26 mouse cellular contexts compared by ENCODE assay signal in the genomic region with DNA sequence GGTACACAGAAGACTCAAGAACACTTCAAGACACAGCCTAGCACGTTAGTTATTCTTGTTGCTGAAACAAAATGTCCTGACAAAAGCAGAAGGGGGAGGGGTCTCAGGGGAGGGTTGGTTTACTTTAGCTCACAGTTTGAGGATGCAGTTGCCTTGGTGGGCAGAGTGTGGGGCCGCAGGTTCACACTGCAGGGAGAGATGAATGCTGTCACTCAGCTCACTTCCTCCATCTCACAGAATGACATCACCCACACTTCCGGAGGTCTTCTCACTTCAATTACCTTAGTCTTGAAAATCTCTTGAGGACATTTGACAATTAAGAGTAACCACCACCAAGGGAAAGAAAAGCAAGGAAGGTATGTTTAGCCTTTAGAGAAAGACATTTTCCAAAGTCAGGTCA.
DNase-seq lines count a peak whose midpoint lies in the region; ATAC-seq and TF ChIP-seq lines count a peak whose summit lies in the region.
"Had no signal": no experiment of that assay in that cellular context is flagged by ENCODE, and none has a peak within 500 bp of the region (broad histone marks: within the 10 kb centered on the region; RNA-seq: fewer than 3 reads in every experiment).

No protein-coding gene starts in this region.

- WGBS in heart, adult 2 months = 40% methylated on average over 3 of the region's 3 CpGs
- 58% methylated on average over 3 of the region's 3 CpGs for WGBS in heart, postnatal 0 days
- 72% methylated on average over 3 of the region's 3 CpGs for WGBS in heart, embryonic 12.5 days

- H3K4me3 ChIP-seq in heart, adult 2 months = no peak overlapping the region
- H3K4me3 ChIP-seq in heart, postnatal 0 days (ENCODE audit: low read depth, low read length) = no peak overlapping the region
- no peak overlapping the region for H3K4me3 ChIP-seq in heart, embryonic 12.5 days
- H3K4me3 ChIP-seq: embryonic facial prominence, embryonic 13.5 days; erythroblast, embryonic 14.5 days; forebrain, embryonic 12.5 days; forebrain, embryonic 15.5 days; hindbrain, embryonic 10.5 days; hindbrain, embryonic 13.5 days; intestine, embryonic 15.5 days had no signal

- TF ChIP-seq EP300 in heart, adult 2 months (IDR thresholded peaks at IDR 0.05; ENCODE audit: insufficient read depth, low read depth, low read length) = no peak
- no peak for TF ChIP-seq EP300 in heart, postnatal 0 days (IDR thresholded peaks at IDR 0.05; ENCODE audit: low read depth)

- intact Hi-C loops in heart, adult 2 months (cut with DNase I) = loop anchor here (2.0 to 10.0 kb wide), 3 partner anchors 33 to 157 kb away; no protein-coding TSS in a partner anchor
- intact Hi-C loops in heart, postnatal 14 days (cut with DNase I) = no loop called here

- peaks cover 14% of the 10 kb centered on the region for H3K4me1 ChIP-seq in heart, adult 2 months (ENCODE audit: control insufficient read depth, insufficient read depth, low read length)
- peaks cover 25% of the 10 kb centered on the region for H3K4me1 ChIP-seq in heart, postnatal 0 days (ENCODE audit: control insufficient read depth, insufficient read depth)
- peaks cover 49% of the 10 kb centered on the region for H3K4me1 ChIP-seq in heart, embryonic 12.5 days (replicated peaks)

- H3K36me3 ChIP-seq in heart, adult 2 months (ENCODE audit: control insufficient read depth, insufficient read depth, low read length) = peaks cover 22% of the 10 kb centered on the region
- peaks cover 86% of the 10 kb centered on the region for H3K36me3 ChIP-seq in heart, postnatal 0 days (replicated peaks; ENCODE audit: control insufficient read depth, insufficient read depth, low read length)
- peaks cover 89% of the 10 kb centered on the region for H3K36me3 ChIP-seq in heart, embryonic 12.5 days
- no peaks in the 10 kb centered on the region for H3K36me3 ChIP-seq in splenic B cell, adult 2 months (ENCODE audit: control insufficient read depth, insufficient read depth, low read length, poor library complexity, severe bottlenecking)

- H3K27me3 ChIP-seq in heart, adult 2 months (ENCODE audit: control insufficient read depth, insufficient read depth, low read length) = no peaks in the 10 kb centered on the region
- no peaks in the 10 kb centered on the region for H3K27me3 ChIP-seq in heart, postnatal 0 days (ENCODE audit: control insufficient read depth, insufficient read depth, low read length)
- no peaks in the 10 kb centered on the region for H3K27me3 ChIP-seq in heart, embryonic 12.5 days (replicated peaks)
- H3K27me3 ChIP-seq in splenic B cell, adult 2 months (ENCODE audit: control insufficient read depth, insufficient read depth, low read length, poor library complexity, severe bottlenecking) = no peaks in the 10 kb centered on the region
- H3K27me3 ChIP-seq: embryonic facial prominence, embryonic 13.5 days; forebrain, embryonic 12.5 days; forebrain, embryonic 15.5 days; hindbrain, embryonic 13.5 days; intestine, embryonic 15.5 days had no signal

- no peak for ATAC-seq in heart, postnatal 0 days (ENCODE audit: insufficient read depth, low read depth)
- no peak for ATAC-seq in heart, embryonic 12.5 days (ENCODE audit: insufficient number of reproducible peaks, low FRiP score)
- ATAC-seq: activated CD4-positive, CD25-positive, alpha-beta regulatory T cell, adult 4 months; forebrain, embryonic 15.5 days; hindbrain, embryonic 16.5 days; intestine, embryonic 15.5 days had no signal

- no peak for TF ChIP-seq CTCF in heart, adult 2 months (IDR thresholded peaks at IDR 0.05)
- TF ChIP-seq CTCF in heart, postnatal 0 days (IDR thresholded peaks at IDR 0.05; ENCODE audit: low read depth) = no peak

- DNase-seq in heart, adult 2 months = no peak
- no peak for DNase-seq in heart, postnatal 14 days
- no peak for DNase-seq in heart, postnatal 0 days (ENCODE audit: low spot score)
- peak; percentile 22 for DNase-seq in T-cell, adult 2 months (ENCODE audit: low spot score)
- DNase-seq in splenic B cell, adult 2 months (ENCODE audit: low read depth, low spot score) = peak; percentile 6
- no peak for DNase-seq in lung, postnatal 4 days
- DNase-seq: adrenal gland, postnatal 14 days; B cell, adult 2 months; cerebellum, adult 11 months; cerebellum, adult 2 months; cerebellum, adult 9-11 months; cerebellum, postnatal 25 days; gastrocnemius, postnatal 25 days; heart, postnatal 36 days; kidney, adult 11 months; kidney, adult 8-10 months had no signal

- no peak overlapping the region for H3K9ac ChIP-seq in heart, adult 2 months (ENCODE audit: low read depth, low read length)
- no peak overlapping the region for H3K9ac ChIP-seq in heart, postnatal 0 days (replicated peaks; ENCODE audit: low read depth, low read length)
- H3K9ac ChIP-seq in heart, embryonic 12.5 days = no peak overlapping the region
- H3K9ac ChIP-seq: embryonic facial prominence, embryonic 13.5 days; forebrain, embryonic 12.5 days; forebrain, embryonic 15.5 days; hindbrain, embryonic 13.5 days; intestine, embryonic 15.5 days had no signal

- no peak overlapping the region for H3K4me2 ChIP-seq in heart, postnatal 0 days (ENCODE audit: low read depth, low read length)
- H3K4me2 ChIP-seq in heart, embryonic 12.5 days = no peak overlapping the region
- H3K4me2 ChIP-seq: embryonic facial prominence, embryonic 13.5 days; forebrain, embryonic 12.5 days; forebrain, embryonic 15.5 days; hindbrain, embryonic 13.5 days; intestine, embryonic 15.5 days had no signal

- no peak for TF ChIP-seq POLR2A in heart, adult 2 months (IDR thresholded peaks at IDR 0.05; ENCODE audit: insufficient read depth, low read depth, low read length)

- no peaks in the 10 kb centered on the region for H3K79me2 ChIP-seq in heart, adult 2 months (replicated peaks; ENCODE audit: control insufficient read depth, insufficient read depth, low read length)

- H3K27ac ChIP-seq in heart, adult 2 months = peak overlapping the region; percentile 72
- H3K27ac ChIP-seq in heart, postnatal 0 days (ENCODE audit: low read depth) = peak overlapping the region; percentile 46
- no peak overlapping the region for H3K27ac ChIP-seq in heart, embryonic 12.5 days (ENCODE audit: poor library complexity, severe bottlenecking)
- H3K27ac ChIP-seq: embryonic facial prominence, embryonic 13.5 days; forebrain, embryonic 12.5 days; forebrain, embryonic 15.5 days; hindbrain, embryonic 10.5 days; hindbrain, embryonic 13.5 days; intestine, embryonic 15.5 days had no signal

- no peaks in the 10 kb centered on the region for H3K9me3 ChIP-seq in heart, postnatal 0 days (replicated peaks; ENCODE audit: control insufficient read depth, low read length)
- H3K9me3 ChIP-seq in heart, embryonic 12.5 days (replicated peaks) = no peaks in the 10 kb centered on the region
- H3K9me3 ChIP-seq: embryonic facial prominence, embryonic 13.5 days; forebrain, embryonic 12.5 days; forebrain, embryonic 15.5 days; hindbrain, embryonic 10.5 days; hindbrain, embryonic 13.5 days; intestine, embryonic 15.5 days had no signal

Comparison
In these comparisons a context has a peak if more than half of its experiments do, and no peak if none do; other contexts are left out.
1. DNase-seq: peak in T-cell, adult 2 months (single experiment) and splenic B cell, adult 2 months (single experiment); none in heart, adult 2 months (0 of 2), heart, postnatal 14 days (0 of 2), heart, postnatal 0 days (single experiment) and lung, postnatal 4 days (0 of 2).